Mouse (Mus musculus) retina, postnatal 1 day (tissue): Measurements from ENCODE around the gene Col28a1.

Experiments
- DNase-seq: peaks from one replicate; pipeline ENCODE4 v3.0.0-alpha.2; 2012

Col28a1 gene

DNA sequence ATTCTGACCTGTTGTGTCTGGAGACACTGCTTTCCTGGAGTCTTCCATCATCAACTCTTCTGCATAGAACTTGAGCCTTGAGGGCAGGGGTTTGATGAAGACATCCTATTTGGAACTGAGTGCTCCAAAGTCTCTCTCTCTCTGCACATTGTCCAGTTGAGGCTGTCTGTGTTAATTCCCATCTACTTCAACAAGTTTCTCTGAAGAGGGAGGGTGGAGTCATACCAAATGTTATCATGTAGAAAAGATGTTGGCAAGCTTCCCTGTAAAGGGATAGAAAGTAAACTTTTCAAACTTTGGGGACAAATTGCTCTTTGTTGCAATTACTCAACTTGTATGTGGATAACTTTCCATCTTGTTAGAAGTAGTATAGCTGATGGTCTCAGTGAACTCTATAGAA is at the start of gene Col28a1:
Gene Col28a1 (minus strand): TSS at position 101 of the 400 bp plus-strand sequence.
- no peak for DNase-seq

GRCm38 (mm10) chr6:8228596-8228995 is 36.2 kb upstream of the Col28a1 start:
- no peak for DNase-seq

GRCm38 (mm10) chr6:8227035-8227434 is 34.6 kb upstream of the Col28a1 start:
- no peak for DNase-seq

DNA sequence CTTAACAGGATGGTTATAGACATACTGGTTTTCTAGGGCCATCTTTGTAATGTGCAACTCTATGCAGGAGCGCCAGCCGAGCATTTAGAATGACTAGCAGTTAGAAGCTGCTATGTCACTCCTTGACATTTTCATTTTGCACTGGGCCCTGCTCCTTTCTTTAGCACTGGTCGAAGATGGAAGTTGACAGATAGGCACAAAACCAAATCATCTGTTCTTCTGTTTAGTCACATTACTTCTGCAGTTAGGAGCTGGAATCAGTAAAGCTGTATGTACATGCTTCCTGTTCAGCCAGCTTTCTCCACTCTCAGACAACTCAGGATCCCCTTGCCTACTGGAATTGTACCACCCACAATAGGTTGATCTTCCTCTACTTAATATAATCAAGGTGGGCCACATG is 18.2 kb upstream of the Col28a1 start:
- DNase-seq: peak; percentile 4

GRCm38 (mm10) chr6:8209866-8210186 is 17.4 kb upstream of the Col28a1 start:
- no peak for DNase-seq

- peak; percentile 96 for DNase-seq
Observed at GRCm38 (mm10) chr6:8209047-8209865, 16.8 kb upstream of the Col28a1 start, which contains the start of gene Mios. Gene Mios (plus strand): TSS chr6:8209222.

DNA sequence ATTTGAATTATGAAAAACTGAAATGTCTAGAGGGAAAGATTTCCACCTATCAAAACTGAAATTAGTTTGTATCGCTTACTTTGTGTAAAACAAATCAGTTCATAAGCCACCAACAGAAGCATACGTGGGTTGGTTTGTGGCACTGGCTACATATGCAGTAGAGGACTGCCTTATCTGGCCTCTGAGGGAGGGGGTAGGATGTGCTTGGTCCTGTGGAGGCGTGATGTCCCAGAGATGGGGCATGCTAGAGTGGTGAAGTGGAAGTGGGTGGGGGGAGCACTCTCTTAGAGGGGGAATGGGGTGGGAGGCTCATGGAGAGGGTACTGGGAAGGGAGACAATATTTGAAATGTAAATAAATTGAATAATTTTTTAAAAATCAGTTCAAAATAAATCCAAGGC is 2.5 kb downstream of the Col28a1 start:
- DNase-seq: no peak

- peak; percentile 12 for DNase-seq
Observed at GRCm38 (mm10) chr6:8188599-8189233, 3.7 kb downstream of the Col28a1 start.

GRCm38 (mm10) chr6:8178397-8178941 is 13.9 kb downstream of the Col28a1 start:
- DNase-seq: peak; percentile 7

GRCm38 (mm10) chr6:8176116-8176515 is 16.3 kb downstream of the Col28a1 start:
- no peak for DNase-seq

DNA sequence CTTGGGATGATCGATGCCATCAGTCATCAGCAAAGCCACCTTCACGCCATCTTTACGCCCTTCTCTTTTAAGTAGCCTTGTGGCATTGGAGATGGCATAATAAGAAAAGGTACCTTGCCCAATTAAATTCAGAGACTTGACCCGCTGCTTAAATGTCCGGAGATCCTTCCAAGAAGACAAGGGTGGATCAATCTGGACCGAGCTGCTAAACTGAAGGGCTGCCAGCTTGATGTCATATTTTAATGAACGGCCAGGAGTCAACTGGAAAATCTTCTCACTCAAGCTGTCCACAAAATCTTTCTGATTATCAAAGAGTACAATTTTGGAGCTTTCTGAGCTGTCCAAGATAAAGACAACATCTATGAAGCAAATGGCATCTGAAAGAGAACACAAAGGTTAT is 17.1 kb downstream of the Col28a1 start:
- DNase-seq: no peak

DNA sequence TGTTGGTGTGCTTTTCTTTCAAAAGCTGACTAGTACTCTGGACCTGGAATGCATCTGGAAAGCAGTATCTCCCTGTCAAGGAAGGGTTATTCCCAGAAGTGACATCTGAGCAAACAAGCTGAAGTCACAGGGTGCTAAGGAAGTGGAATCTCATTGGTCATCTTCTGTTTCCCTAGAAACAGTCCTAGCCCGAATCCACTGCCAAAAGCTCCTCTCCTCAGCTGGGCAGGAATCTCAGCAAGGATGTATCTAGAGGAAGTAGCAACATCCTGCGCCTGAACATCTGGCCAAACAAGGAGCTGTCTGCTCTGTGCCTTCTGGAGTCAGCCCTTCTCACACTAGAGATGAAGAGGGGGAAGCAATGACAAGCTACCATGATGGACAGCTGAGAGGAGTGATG is 18.4 kb downstream of the Col28a1 start:
- peak; percentile 8 for DNase-seq

- no peak for DNase-seq
Observed at GRCm38 (mm10) chr6:8172101-8172500, 20.3 kb downstream of the Col28a1 start.

DNA sequence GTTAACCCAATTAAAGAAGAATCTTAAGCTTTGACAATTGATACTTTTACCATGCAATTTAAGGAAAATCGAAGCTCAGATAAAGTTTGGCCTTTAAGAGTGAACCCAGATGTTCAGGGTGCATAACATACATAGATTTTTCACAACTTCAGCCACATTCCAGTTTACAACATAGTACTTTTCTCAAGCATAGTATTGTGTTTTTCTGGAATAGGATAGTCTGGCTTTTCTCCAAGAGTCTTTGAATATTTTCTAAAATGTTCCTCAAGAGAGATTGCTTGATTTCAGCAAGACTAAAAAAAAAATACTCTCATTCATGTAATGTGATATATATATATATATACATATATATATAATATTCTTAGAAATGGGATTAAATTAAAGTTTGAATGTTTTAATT is 27.7 kb downstream of the Col28a1 start:
- DNase-seq: no peak

DNA sequence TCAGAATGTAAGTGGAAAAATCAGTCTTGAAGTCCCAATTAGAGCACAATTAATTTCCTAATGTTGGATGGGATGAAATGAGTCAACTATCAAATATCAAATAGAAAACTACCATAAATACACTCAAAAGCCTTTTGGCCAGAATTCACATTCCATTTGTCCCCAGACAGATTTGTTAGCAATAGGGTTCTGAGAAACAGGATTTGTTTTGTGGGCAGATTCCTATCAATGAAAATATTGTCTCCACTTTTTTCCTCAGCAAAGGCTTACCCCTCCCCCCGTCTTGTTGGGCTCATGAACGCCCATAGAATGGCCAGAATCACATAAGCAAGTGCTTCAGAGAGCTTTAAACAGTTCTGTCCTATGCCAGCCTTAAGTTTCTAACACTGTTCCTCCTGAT is 32.4 kb downstream of the Col28a1 start:
- DNase-seq: no peak

- DNase-seq: no peak
Observed at GRCm38 (mm10) chr6:8157121-8157520, 35.3 kb downstream of the Col28a1 start.

GRCm38 (mm10) chr6:8152551-8153361 is 39.7 kb downstream of the Col28a1 start:
- no peak for DNase-seq

DNA sequence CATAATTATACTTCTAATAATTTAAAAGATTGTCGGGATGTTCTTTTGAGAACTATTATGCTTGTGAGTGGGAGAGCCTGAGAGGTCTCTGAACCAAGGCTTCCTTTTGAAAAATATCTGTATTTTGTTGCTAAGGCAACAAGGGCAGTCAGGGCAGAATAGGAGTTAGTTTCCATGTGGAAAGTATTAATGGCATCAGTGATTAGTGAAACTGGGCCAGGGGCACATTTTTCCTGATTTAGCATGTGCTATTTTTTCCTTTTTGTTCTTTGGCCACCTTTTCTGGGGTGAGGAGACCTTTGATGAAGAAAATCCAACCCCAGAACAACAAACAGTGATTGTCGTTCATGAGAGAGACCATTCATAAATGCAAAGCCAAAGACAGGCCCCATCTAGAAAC is 43.5 kb downstream of the Col28a1 start:
- no peak for DNase-seq

DNA sequence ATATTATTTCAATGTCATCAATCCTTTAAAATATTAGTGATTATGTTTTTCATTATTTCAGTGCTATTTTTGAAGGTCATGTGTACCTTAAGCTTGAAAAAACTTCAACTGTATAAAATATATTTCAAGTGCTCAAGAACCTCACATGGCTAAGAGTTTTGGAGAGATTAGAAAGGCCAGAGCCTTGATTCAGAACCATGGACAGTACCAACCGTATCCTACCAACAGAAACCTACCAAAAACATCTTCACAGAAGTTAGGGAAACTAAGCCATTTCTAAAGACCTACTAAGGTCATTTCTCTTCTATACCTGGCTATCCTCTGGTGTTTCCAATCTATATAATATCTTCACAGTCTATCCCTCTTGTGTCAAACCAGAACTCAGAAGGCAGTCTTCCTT is 50.5 kb downstream of the Col28a1 start:
- peak; percentile 15 for DNase-seq

DNA sequence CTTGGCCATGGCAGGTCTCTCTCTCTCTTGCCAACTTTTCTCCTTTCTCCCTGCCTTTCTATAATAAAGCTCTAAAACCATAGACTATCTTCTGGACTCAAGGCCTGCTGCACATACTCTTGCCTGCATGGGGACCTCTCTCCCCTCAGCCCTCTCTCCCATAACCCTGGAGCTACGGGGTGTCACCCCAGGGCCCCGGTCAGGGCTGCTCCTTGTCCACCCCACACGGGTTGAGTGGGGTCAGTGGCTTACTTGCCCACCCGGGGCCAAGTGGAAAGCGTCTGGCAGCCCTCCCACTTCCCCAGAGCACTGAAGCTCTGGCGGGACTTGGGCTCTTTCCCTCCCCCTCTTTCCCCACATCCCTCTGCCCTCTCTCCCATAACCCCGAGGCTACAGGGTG is 62.3 kb downstream of the Col28a1 start:
- no peak for DNase-seq

DNA sequence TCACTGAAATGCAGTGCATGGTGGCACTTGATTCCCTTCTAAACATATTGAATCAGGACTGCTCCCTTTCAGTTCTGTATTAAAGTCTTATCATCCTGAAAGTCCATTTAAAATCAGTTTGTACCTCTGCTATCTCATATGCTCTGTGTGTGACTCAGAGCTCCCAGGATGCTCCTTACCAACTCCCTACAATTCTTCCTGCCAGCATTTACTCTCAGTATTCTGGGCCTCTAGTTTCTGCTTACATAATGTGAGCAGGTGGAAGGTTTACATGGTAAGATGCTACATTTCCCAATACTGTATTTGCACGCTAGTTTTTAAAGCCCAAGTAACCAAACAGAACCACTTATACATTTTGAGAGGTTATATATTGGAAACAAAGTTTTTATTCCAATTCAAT is 64.3 kb downstream of the Col28a1 start:
- DNase-seq: no peak

DNA sequence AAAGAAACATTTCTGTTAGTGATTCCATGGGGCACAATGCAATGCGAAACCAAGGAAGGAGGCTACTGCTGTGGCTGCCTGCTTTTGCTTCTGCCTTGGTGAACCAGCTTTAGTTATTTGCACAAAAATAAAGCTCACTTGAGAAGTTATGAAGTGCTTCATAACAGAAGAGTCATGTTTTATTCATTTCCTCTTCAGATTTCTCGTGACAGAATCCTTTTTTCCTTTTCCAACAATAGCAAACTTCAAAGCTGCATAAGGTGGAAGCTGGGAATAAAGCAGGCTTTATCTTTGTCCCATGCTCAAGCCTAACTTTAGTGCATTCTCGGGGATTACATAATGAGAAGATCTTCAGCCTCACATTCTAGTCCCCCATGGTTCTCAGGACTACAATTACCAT is 65.9 kb downstream of the Col28a1 start:
- no peak for DNase-seq

- DNase-seq: no peak
Observed at GRCm38 (mm10) chr6:8119116-8119515, 73.3 kb downstream of the Col28a1 start.
